Mouse (Mus musculus) thymus, adult 2 months (tissue): ENCODE data around the gene Hspb7.

Experiments used
- CTCF ChIP-seq: fragments of 200-500 bp; IDR thresholded peaks from 2 replicates; pipeline ENCODE4 v1.5.1; 2012; ENCODE audit warnings: mild to moderate bottlenecking, control low read depth, low read length, moderate library complexity, borderline replicate concordance; ENCODE audit not compliant: control insufficient read depth, poor library complexity, insufficient read depth; ENCODE audit errors: extremely low read depth
- POLR2A ChIP-seq: fragments of 200-500 bp; IDR thresholded peaks from 2 replicates; pipeline ENCODE4 v1.6.1; 2012; ENCODE audit warnings: mild to moderate bottlenecking, low read length, control low read depth, moderate library complexity; ENCODE audit not compliant: control insufficient read depth, poor library complexity, insufficient read depth; ENCODE audit errors: extremely low read depth

GRCm38 (mm10) chr4:141460481-141460880 lies 39.9 kb downstream of the Hspb7 start:
- TF ChIP-seq POLR2A: no peak
- no peak for TF ChIP-seq CTCF
